ENCODE assay signal across 24 mouse cellular contexts in genomic region chr7:89713059-89713458, GRCm38 (mm10).
"Had no signal": no experiment of that assay in that cellular context is flagged by ENCODE, and none has a peak within 500 bp of the region (broad histone marks: within the 10 kb centered on the region; RNA-seq: fewer than 3 reads in every experiment).

No protein-coding gene starts in this region.

- ATAC-seq: hindbrain, postnatal 0 days had no signal

- H3K4me2 ChIP-seq: heart, embryonic 12.5 days; hindbrain, embryonic 13.5 days; hindbrain, embryonic 15.5 days; kidney, embryonic 15.5 days; limb, embryonic 12.5 days; liver, embryonic 11.5 days had no signal

- H3K9me3 ChIP-seq: heart, embryonic 10.5 days; heart, embryonic 12.5 days; hindbrain, embryonic 13.5 days; hindbrain, embryonic 15.5 days; kidney, embryonic 15.5 days; limb, embryonic 10.5 days; limb, embryonic 12.5 days had no signal

- H3K4me1 ChIP-seq: hindbrain, embryonic 13.5 days; hindbrain, embryonic 15.5 days; limb, embryonic 10.5 days had no signal

- H3K9ac ChIP-seq: heart, embryonic 12.5 days; hindbrain, embryonic 13.5 days; hindbrain, embryonic 15.5 days; kidney, embryonic 15.5 days; limb, embryonic 12.5 days; liver, embryonic 14.5 days had no signal

- H3K27me3 ChIP-seq: heart, embryonic 12.5 days; hindbrain, embryonic 13.5 days; hindbrain, embryonic 15.5 days; kidney, embryonic 15.5 days; limb, embryonic 12.5 days had no signal

- H3K27ac ChIP-seq: heart, embryonic 10.5 days; hindbrain, embryonic 13.5 days; hindbrain, embryonic 15.5 days; hindbrain, postnatal 0 days; kidney, embryonic 15.5 days; kidney, postnatal 0 days; layer of hippocampus, adult 2 months; left cerebral cortex, adult 2 months; limb, embryonic 10.5 days; limb, embryonic 12.5 days; liver, embryonic 14.5 days had no signal

- DNase-seq: gastrocnemius, postnatal 10 days; gastrocnemius, postnatal 25 days; heart, adult 18-20 months; heart, postnatal 14 days; heart, postnatal 36 days; kidney, adult 11 months; kidney, adult 2 months; kidney, adult 9 months; kidney, postnatal 14 days; kidney, postnatal 4 days; liver had no signal

- H3K36me3 ChIP-seq: heart, embryonic 10.5 days; heart, embryonic 12.5 days; hindbrain, embryonic 13.5 days; hindbrain, embryonic 15.5 days; kidney, embryonic 15.5 days; limb, embryonic 10.5 days; limb, embryonic 12.5 days had no signal

- H3K4me3 ChIP-seq: heart, embryonic 10.5 days; heart, embryonic 12.5 days; hindbrain, embryonic 13.5 days; hindbrain, embryonic 15.5 days; kidney, embryonic 15.5 days; layer of hippocampus, adult 2 months; left cerebral cortex, adult 2 months; limb, embryonic 10.5 days; limb, embryonic 12.5 days had no signal
